Mouse (Mus musculus) kidney, postnatal 14 days (tissue): ENCODE measurements at regions not wholly inside any gene's neighbourhood (a gene's known extent, or its start where the extent isn't known, plus 50 kb on each side); places are given as distances from the start of the nearest gene placed in this dataset.

ENCODE experiments used
- DNase-seq: peaks from one replicate; pipeline ENCODE4 v3.0.0; 2022; ENCODE audit warnings: mixed read lengths

GRCm38 (mm10) chr4:5206394-5207099 is 413.4 kb upstream of the Impad1 start:
- no peak for DNase-seq

- no peak for DNase-seq
These were observed 412.4 kb upstream of the Impad1 start for GRCm38 (mm10) chr4:5205328-5206208.

- DNase-seq = no peak
These were observed 401.1 kb upstream of the Impad1 start for GRCm38 (mm10) chr4:5194272-5194671.

GRCm38 (mm10) chr4:5181591-5181990 is 388.4 kb upstream of the Impad1 start:
- no peak for DNase-seq

- DNase-seq = no peak
These were observed 386.0 kb upstream of the Impad1 start for GRCm38 (mm10) chr4:5178991-5179693.

- no peak for DNase-seq
These were observed 372.1 kb upstream of the Impad1 start for GRCm38 (mm10) chr4:5165263-5165662.

GRCm38 (mm10) chr4:5160931-5161330 is 367.8 kb upstream of the Impad1 start:
- DNase-seq = no peak

- peak; percentile 29 for DNase-seq
These were observed 337.6 kb upstream of the Impad1 start for GRCm38 (mm10) chr4:5130726-5131125.

GRCm38 (mm10) chr4:5126059-5126458 is 332.9 kb upstream of the Impad1 start:
- DNase-seq = no peak

- no peak for DNase-seq
These were observed 305.3 kb upstream of the Impad1 start for GRCm38 (mm10) chr4:5098411-5098810.

GRCm38 (mm10) chr4:5078723-5079122 is 285.6 kb upstream of the Impad1 start:
- DNase-seq = no peak

GRCm38 (mm10) chr4:5074754-5075153 is 281.6 kb upstream of the Impad1 start:
- DNase-seq = no peak

- DNase-seq = no peak
These were observed 278.1 kb upstream of the Impad1 start for GRCm38 (mm10) chr4:5071243-5071642.

GRCm38 (mm10) chr4:5059290-5059955 is 266.3 kb upstream of the Impad1 start:
- DNase-seq = no peak

- peak; percentile 2 for DNase-seq
These were observed 236.8 kb upstream of the Impad1 start for GRCm38 (mm10) chr4:5029929-5030328.

- no peak for DNase-seq
These were observed 194.3 kb upstream of the Impad1 start for GRCm38 (mm10) chr4:4987491-4987890.

GRCm38 (mm10) chr4:4983474-4984194 is 190.5 kb upstream of the Impad1 start:
- DNase-seq = no peak

- no peak for DNase-seq
These were observed 178.7 kb upstream of the Impad1 start for GRCm38 (mm10) chr4:4971800-4972319.

- no peak for DNase-seq
These were observed 155.8 kb upstream of the Impad1 start for GRCm38 (mm10) chr4:4948956-4949355.

GRCm38 (mm10) chr4:4944498-4944897 is 151.3 kb upstream of the Impad1 start:
- no peak for DNase-seq

- no peak for DNase-seq
These were observed 132.6 kb upstream of the Impad1 start for GRCm38 (mm10) chr4:4925741-4926140.

GRCm38 (mm10) chr4:4920256-4920655 is 127.1 kb upstream of the Impad1 start:
- DNase-seq = no peak
